Mouse (Mus musculus) v-Abl transformed pro-B cells (cell line): Measurements from ENCODE around the gene Olfr1507.

ENCODE experiments used
- in situ Hi-C, 2 experiments: fragments of 400-800 bp; cut with MboI; formaldehyde crosslinking; loops; one replicate each; pipeline ENCODE4 v1.15.1; 2025; ENCODE audit not compliant: unreplicated experiment in 2 of 2

The Olfr1507 gene

DNA sequence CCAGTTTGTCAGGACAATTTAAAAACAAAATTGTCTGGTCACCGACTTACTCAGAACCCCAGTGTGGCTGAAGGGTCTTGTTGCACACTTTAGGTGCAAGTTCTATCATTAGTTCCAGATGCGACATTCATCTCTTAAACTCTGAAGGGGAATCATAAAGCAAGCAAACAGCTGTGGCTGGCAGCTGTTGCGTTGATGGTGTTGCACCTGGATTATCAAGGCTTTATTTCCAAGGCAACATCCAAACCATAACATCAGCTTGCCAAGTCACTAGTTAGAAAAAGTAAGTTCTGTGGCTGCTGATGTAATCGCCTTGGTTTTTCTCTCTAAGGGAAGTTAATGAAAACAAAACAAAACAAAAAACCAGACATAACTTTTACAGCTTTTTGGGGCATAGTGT, at the start of gene Olfr1507:
Gene Olfr1507, minus strand, starts transcription at position 234 of the 400 bp plus-strand sequence.
- in situ Hi-C loops, result no loop called here

DNA sequence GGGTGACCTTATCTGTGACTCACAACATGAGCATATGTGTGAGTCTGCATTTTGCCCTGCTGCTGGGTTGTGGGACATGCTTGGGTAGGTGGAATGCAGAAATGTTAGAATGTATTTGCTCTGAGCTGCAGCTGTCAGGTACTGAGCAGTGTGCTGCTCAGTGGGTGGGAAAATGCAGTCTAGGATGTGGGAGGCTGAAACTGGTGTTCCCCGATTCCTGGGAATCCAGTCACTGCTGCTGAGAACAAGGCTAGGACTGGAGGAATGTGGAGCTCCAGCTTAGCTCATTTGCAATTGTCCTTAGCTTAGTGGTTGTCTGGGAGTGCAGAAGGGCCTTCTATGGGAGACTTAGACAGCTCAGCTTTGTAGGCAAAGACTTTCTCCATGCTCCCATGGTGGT, 37.8 kb upstream of the Olfr1507 start:
- in situ Hi-C loops, result no loop called here

DNA sequence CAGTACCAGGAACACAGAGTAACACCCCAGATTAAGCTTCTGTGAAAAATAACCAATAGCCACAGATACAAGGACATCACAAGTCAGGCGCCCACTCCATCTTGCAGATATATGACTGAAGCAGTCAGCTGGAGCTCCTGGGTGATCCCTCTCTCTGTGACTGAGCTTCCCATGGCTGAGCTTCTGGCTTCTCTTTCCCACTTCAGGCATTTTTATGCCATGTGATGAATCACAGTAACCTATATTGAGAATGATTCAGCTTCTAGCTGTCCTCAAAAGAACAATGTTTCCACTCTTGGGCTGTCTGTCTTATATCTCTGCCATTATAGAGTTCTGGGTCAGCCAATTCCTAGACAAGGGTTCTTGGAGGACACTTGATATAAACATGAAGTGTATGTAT, 29.4 kb upstream of the Olfr1507 start:
- in situ Hi-C loops, result no loop called here

DNA sequence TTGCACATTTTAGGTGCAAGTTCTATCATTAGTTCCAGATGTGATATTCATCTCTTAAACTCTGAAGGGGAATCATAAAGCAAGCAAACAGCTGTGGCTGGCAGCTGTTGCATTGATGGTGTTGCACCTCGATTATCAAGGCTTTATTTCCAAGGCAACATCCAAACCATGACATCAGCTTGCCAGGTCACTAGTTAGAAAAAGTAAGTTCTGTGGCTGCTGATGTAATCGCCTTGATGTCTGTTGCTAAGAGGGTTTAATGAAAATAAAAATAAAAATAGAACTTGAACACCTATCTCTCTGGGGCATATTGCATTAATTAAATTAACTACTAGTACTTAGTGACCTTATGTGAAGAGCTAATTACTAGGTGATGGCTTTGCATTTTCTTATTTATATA, 28.2 kb downstream of the Olfr1507 start, which contains the start of gene Olfr1508:
Gene Olfr1508, minus strand, starts transcription at position 101 of the 400 bp plus-strand sequence.
- in situ Hi-C loops, result no loop called here

DNA sequence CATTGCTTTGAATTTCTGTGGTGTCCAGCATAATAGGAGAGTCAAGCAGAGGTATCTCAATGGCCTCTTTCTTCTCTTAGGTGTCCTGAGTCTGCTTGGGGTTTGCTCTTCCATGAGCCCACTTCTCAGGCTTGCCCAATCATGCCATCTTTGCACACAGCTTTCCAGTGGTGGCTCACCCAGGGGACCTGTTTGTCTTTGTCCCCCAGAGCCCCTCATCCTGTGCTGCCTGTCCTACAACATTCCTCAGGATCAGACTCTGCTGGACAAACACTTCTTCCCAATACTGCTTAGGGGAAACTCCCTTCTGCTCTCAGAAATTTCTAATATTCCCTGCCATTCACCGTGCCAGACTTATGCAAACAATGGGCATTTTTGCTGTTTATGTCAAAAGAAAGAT, 29.8 kb downstream of the Olfr1507 start:
- in situ Hi-C loops, result no loop called here

DNA sequence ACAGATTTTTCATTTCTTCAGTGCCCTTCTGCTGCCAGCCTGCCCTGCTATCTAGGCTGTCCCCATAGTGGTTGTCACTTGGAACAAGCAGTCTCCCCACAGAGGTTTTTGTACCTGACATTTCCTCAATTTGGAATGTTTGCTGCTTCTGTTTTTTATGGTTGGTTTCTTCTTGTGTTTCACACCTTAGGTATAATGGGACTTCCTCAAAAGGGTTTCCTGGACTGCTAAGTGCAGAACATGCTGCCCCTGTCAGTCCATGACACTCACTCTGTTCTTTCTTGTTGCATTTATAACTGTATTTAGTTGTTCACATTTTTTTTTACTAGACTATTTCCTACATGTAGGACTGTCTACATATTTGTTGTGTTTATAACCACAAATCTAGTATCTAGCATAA, 33.6 kb downstream of the Olfr1507 start:
- in situ Hi-C loops, result no loop called here

DNA sequence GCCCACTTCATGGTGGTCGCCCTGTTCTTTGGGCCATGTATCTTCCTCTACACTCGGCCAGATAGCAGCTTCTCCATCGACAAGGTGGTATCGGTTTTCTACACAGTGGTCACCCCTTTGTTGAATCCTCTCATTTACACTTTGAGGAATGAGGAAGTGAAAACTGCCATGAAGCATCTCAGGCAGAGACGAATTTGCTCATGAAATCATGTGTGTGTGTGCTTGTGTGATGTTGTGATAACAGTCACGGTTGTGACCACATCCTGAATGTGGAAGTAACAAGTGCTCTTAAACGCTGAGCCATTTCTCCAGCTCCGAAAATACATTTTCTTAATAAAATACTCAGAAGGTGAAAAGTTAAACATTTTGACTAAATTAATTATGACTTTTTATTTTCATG, 44.4 kb downstream of the Olfr1507 start:
- in situ Hi-C loops, result loop anchor here in 1 of 2 experiments (5.0 kb wide), 1 partner anchor 116 kb away; no protein-coding TSS in a partner anchor

DNA sequence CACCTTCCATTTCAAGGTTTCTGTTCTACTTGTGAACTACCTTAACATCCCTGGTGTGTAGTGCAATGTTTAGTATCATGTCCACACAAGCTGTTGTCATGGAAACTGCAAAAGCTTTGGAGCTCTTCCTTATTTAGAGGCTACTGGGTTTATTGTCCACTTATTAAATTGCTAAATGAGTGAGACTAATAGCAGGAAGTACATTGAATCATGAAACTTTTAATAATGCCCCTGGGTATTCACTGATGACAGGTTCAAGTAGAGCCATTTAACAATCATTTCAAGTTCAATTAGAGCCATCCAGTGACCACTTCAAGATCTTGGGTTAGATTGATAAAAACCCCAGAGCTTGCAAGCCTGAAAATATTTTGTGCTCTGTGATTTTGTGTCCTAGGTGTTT, 52.9 kb downstream of the Olfr1507 start, which contains the start of gene Olfr1509:
Gene Olfr1509, plus strand, starts transcription at position 301 of the 400 bp plus-strand sequence.
- in situ Hi-C loops, result no loop called here
